12 mouse cellular contexts compared by ENCODE assay signal in the genomic region with DNA sequence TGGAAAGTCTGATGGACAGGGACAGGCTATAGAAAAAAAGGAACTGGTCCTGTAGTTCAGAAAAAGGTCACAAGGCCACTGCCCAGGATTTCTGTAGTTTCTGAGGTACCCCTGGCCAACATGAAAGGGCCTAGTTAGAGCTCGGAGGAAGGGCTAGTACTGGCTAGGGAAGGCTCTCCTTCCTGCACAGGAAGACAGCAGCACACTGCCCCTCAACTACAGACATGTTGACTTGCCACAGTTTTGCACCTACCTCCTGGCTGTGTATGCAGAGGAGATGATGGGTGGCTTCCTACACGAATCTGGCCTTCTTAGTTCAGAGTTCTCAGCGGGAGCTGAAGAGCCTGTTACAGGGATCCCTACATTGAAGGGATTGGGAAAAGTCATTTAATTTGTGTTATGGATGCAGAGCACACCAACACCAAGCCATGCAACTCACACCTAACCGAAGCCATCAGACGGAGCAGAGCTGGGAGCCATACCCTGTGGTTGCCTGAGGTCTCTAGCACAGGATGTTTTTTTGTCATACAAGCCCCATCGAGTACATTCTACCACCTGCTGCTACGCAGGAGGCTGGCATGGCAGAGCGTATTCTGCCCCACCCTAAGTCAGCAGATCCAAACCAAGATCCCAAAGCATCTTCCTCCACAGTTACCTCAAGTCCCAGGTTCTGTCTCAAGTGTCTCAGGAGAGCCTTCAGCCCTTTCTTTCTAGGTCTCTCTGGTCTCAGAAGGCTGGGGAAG. TPM values are rescaled to one million over a fixed set of nuclear protein-coding genes. Genes with fewer than 3 reads are reported as not detected.
A peak's percentile ranks its signal among the peaks of the same experiment; 100 is the strongest.
DNase-seq lines count a peak whose midpoint lies in the region; ATAC-seq and TF ChIP-seq lines count a peak whose summit lies in the region.
"Had no signal": no experiment of that assay in that cellular context is flagged by ENCODE, and none has a peak within 500 bp of the region (broad histone marks: within the 10 kb centered on the region; RNA-seq: fewer than 3 reads in every experiment).

No protein-coding gene starts in this region.

- peak; percentile 18 to 47; a peak in 3 of 4 replicates for ATAC-seq in hematopoietic stem cell, adult 5-6 weeks (replicated peaks in 1 of 2; ENCODE audit: insufficient read depth in 1 of 2, low FRiP score in 2 of 2, low TSS enrichment in 1 of 2, low read depth in 1 of 2, poor library complexity in 2 of 2, severe bottlenecking in 2 of 2)
- ATAC-seq: forebrain, embryonic 16.5 days had no signal

- no peak for DNase-seq in lung, adult 2 months
- no peak for DNase-seq in lung, postnatal 14 days
- DNase-seq in thymus, postnatal 25 days = peak; percentile 74
- DNase-seq in left cerebral cortex, adult 9 months (ENCODE audit: low spot score in 2 of 2) = no peak
- DNase-seq in ovary, postnatal 14 days (ENCODE audit: low spot score) = no peak
- DNase-seq in cerebellum, postnatal 4 days (ENCODE audit: low spot score in 2 of 2) = no peak
- DNase-seq: cerebellum, adult 11 months; right cerebral cortex, postnatal 4 days had no signal

- 70% methylated on average over 8 of the region's 8 CpGs for WGBS in lung, adult 2 months

- no peaks in the 10 kb centered on the region for H3K27me3 ChIP-seq in megakaryocyte, embryonic 14.5 days (replicated peaks)

- H3K4me1 ChIP-seq in lung, adult 2 months (ENCODE audit: control insufficient read depth, insufficient read depth, low read length) = no peaks in the 10 kb centered on the region
- H3K4me1 ChIP-seq in megakaryocyte, embryonic 14.5 days = peaks cover 69% of the 10 kb centered on the region

- H3K36me3 ChIP-seq in megakaryocyte, embryonic 14.5 days (replicated peaks; ENCODE audit: low read length) = peaks cover 32% of the 10 kb centered on the region
- H3K36me3 ChIP-seq: embryonic facial prominence, embryonic 10.5 days had no signal

- peak overlapping the region; percentile 44 for H3K4me3 ChIP-seq in lung, adult 2 months (replicated peaks; ENCODE audit: extremely low read depth, low read depth, low read length)
- peak overlapping the region; percentile 90 for H3K4me3 ChIP-seq in megakaryocyte, embryonic 14.5 days (replicated peaks)
- H3K4me3 ChIP-seq: embryonic facial prominence, embryonic 10.5 days had no signal

- no peak for TF ChIP-seq CTCF in lung, adult 2 months (IDR thresholded peaks at IDR 0.05; ENCODE audit: insufficient read depth, low read length)

- no peaks in the 10 kb centered on the region for H3K9me3 ChIP-seq in megakaryocyte, embryonic 14.5 days
- H3K9me3 ChIP-seq: embryonic facial prominence, embryonic 10.5 days had no signal

- no peak for TF ChIP-seq POLR2A in lung, adult 2 months (IDR thresholded peaks at IDR 0.05; ENCODE audit: borderline replicate concordance, extremely low read depth, low read depth, low read length)

RNA-seq across cellular contexts. Expression of gene Traf3ip3, which starts 0.7 kb away (rescaled TPM):
- 4.9 and 5.5 TPM in 2 replicates for polyA plus RNA-seq in lung, adult 2 months (2012; rRNA removed)
- total RNA-seq in hematopoietic stem cell, adult 5-6 weeks (2017) = 102 and 139 TPM in 2 replicates
- 7.6 and 33.7 TPM in 2 replicates for polyA plus RNA-seq in megakaryocyte, embryonic 14.5 days (2012; ENCODE audit: insufficient read depth, low replicate concordance)

RNA-seq across cellular contexts. Expression of gene Lamb3, which starts 6.7 kb away (rescaled TPM):
- 60.8 and 62.3 TPM in 2 replicates for polyA plus RNA-seq in lung, adult 2 months (2012; rRNA removed)
- total RNA-seq in hematopoietic stem cell, adult 5-6 weeks (2017) = 1.2 and 2.9 TPM in 2 replicates
- polyA plus RNA-seq in megakaryocyte, embryonic 14.5 days (2012; ENCODE audit: insufficient read depth, low replicate concordance) = 0.31 TPM in 1 of 2 replicates, not detected in the other

RNA-seq across cellular contexts. Expression of gene A130010J15Rik, which starts 33.0 kb away (rescaled TPM):
- polyA plus RNA-seq in lung, adult 2 months (2012; rRNA removed) = 2.1 and 2.2 TPM in 2 replicates
- 11.8 and 17.6 TPM in 2 replicates for total RNA-seq in hematopoietic stem cell, adult 5-6 weeks (2017)
- polyA plus RNA-seq in megakaryocyte, embryonic 14.5 days (2012; ENCODE audit: insufficient read depth, low replicate concordance) = 1.0 and 1.5 TPM in 2 replicates

RNA-seq across cellular contexts. Expression of gene Irf6, which starts 47.9 kb away (rescaled TPM):
- 18.3 and 25.9 TPM in 2 replicates for polyA plus RNA-seq in lung, adult 2 months (2012; rRNA removed)
- total RNA-seq in hematopoietic stem cell, adult 5-6 weeks (2017) = 12.9 and 14.5 TPM in 2 replicates
- not detected in 2 replicates for polyA plus RNA-seq in megakaryocyte, embryonic 14.5 days (2012; ENCODE audit: insufficient read depth, low replicate concordance)

Comparison
In these comparisons a context has a peak if more than half of its experiments do, and no peak if none do; other contexts are left out.
1. RNA of gene Lamb3, which starts 6.7 kb away (polyA plus RNA-seq): 60.8 to 62.3 TPM in lung, adult 2 months; 0.31 TPM in megakaryocyte, embryonic 14.5 days; every median in the first group is over 10 times any median in the second.